Mouse (Mus musculus): ENCODE measurements around the gene Fbln5.

Gene Fbln5

DNA sequence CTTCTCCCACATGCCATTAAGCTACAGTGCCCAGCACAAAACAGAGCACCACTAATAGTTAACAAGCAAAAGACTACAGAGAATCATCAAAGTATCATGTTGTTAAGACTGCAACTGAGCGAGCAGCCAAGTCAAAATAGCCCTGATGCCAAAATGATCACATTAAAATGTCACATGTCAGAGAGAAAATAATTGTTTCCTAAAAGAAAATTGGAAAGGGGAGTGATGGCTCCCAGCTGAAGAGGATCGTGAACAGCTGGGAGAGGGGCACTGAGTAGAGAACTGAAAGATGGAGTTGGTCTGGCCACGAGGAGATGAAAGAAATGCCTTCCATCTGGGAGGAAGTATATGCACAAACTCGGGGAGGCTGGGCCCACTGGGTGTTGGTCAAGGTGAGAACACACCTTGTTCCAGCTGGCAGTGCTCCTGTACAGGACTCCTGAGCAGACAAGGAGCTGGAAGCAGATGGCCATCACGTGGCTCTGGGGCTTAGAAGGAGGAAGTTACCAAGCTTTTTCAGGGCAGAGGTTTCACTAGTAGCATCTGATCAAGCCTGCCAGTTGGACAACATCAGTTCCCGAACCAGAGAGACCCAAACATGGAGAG lies 59.3 kb downstream of the Fbln5 start:
- DNase-seq: no peak

DNA sequence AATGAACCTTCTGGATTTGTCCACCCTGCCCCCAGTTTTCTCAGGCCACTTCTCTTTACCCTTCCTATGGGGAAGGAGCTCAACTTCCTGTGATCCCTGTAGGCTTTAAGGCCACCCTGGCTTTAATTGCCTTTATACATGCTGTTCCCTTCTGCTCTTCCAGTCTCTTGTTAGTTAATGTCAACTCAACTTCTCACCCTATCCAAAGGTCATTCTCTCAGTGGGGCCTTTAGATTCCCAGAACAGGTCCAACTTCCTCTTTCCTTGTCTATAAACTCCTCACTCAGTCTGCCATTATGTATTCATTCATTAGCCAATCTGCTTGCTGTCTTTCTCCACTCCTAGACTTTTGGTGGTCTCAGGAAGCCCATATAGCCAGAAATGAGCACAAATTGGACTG lies 60.2 kb downstream of the Fbln5 start:
- DNase-seq: no peak

GRCm38 (mm10) chr12:101742375-101742774 lies 76.5 kb downstream of the Fbln5 start:
- DNase-seq: no peak

DNA sequence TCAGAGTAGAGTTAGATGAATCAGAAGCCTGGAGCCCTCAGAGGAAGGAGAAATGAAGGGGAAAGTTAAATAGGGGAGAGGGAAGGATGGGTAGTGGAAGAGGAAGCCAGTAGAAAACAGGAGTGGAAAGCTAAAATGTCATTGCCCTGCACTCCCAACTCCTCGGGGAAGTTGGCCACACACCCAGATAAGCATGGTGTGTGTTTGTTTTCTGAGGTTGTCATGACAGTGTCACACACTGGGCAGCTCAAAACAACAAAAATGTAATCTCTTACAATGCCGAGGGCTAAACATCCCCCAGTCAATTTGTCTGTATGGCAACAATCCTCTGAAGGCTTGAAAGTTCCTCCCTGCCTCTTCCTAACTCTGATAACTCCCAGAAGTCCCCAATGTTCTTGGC lies 78.4 kb downstream of the Fbln5 start:
- DNase-seq: no peak

- DNase-seq: peak in 1 of 2 experiments; percentile 14
These were observed 78.8 kb downstream of the Fbln5 start for GRCm38 (mm10) chr12:101740045-101740444.

GRCm38 (mm10) chr12:101718755-101719150 lies 100.1 kb downstream of the Fbln5 start:
- DNase-seq: peak; percentile 32 to 49

DNA sequence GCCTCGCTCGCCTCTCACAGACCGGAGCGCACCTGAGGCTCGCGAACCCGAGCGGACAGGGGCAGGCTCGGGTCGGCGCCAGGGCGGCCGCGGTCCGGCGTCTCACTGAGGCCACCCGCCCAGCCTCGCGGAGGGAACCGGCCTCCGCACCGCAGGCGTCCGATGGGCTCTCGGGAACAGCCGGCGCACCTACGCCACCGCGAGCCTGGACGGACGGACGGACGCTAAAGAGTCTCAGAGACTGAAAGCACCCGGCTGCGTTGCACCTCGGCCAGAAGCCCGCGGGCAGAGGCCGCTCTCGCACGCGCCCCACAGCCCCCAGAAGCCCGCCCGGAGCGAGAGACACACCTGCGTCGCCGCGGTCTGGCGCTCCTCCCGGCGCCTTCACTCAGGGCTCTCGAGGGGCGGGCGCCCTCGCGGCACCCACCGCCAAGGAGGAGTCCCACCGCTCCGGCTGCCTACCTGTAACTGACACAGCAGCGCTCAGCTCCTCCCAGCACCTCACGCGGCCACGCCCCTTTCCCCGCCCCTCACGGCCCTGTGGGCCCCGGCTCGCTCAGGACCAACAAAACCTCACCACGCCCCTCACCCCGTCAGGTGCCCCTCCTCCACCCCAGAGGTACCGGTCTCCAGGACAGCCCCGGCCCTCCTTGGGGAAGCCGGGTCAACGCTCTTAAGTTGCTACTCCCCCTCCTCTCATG lies 100.7 kb downstream of the Fbln5 start, which contains the start of gene Tc2n:
Gene Tc2n, minus strand, starts transcription at position 470 of the 701 bp plus-strand sequence.
- DNase-seq: peak; percentile 92 to 95

- DNase-seq: no peak
These were observed 119.7 kb downstream of the Fbln5 start for GRCm38 (mm10) chr12:101699176-101699575.

Data from kidney, adult 8-10 months (tissue).